Mouse (Mus musculus): ENCODE results near the gene Snx11.

DNA sequence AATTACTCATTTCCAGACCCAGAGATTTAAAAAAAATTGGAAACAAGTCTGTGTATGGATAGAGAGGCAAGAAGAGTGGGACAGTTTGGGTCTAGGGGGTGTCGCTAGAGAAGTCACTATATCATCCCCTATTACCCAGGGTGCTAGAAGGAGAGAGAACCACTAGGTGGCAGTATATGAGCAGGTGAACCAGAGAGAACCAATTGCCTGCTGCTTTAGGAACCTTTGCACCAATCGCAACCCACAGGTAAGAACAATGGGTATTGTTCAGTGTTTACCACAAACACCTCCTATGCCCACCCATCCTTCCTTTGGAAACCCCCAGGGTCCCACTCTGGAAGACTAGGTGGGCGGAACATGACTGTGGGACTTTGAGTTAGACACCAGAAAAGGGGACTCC, 17.3 kb downstream of the Snx11 start:
- TF ChIP-seq CTCF (IDR thresholded peaks at IDR 0.05; ENCODE audit: control insufficient read depth, insufficient read depth, insufficient read length) = peak; percentile 38
- no peak for TF ChIP-seq MAX (IDR thresholded peaks at IDR 0.05)
- no peak for TF ChIP-seq CEBPB (IDR thresholded peaks at IDR 0.05; ENCODE audit: low read depth)
- no peak for TF ChIP-seq MYOG (IDR thresholded peaks at IDR 0.05; ENCODE audit: control insufficient read depth, extremely low read depth, insufficient read length)
- no peak for TF ChIP-seq FOSL1 (IDR thresholded peaks at IDR 0.05; ENCODE audit: insufficient read depth, low read length, poor library complexity, severe bottlenecking)
- no peak for TF ChIP-seq USF1 (IDR thresholded peaks at IDR 0.05; ENCODE audit: low read depth)
- TF ChIP-seq MYOD1 (IDR thresholded peaks at IDR 0.05; ENCODE audit: control insufficient read depth, insufficient read length, low read depth) = no peak
